Mouse (Mus musculus) bone marrow, adult 2 months (tissue): ENCODE measurements around the gene Prr5l. TPM values are rescaled to one million over a fixed set of nuclear protein-coding genes. Genes with fewer than 3 reads are reported as not detected.

Experiments
- H3K27ac ChIP-seq: fragments of 200-500 bp; 2 replicates; pipeline ENCODE4 v1.5.1; 2012; ENCODE audit warnings: low read depth, mild to moderate bottlenecking, control low read depth, inconsistent platforms, low read length; ENCODE audit not compliant: control insufficient read depth, poor library complexity, insufficient read depth
- H3K4me1 ChIP-seq: fragments of 200-500 bp; 2 replicates; pipeline ENCODE4 v1.6.1; 2011; ENCODE audit warnings: low read length; ENCODE audit not compliant: control insufficient read depth, insufficient read depth
- H3K4me3 ChIP-seq: fragments of 200-500 bp; replicated peaks from 2 replicates; pipeline ENCODE3; 2011; ENCODE audit warnings: mild to moderate bottlenecking, low read depth, low read length, control low read depth; ENCODE audit not compliant: control insufficient read depth
- CTCF ChIP-seq: fragments of 200-500 bp; IDR thresholded peaks from 2 replicates; pipeline ENCODE4 v1.5.1; 2011; ENCODE audit warnings: low read length, control low read depth; ENCODE audit not compliant: control insufficient read depth, insufficient read depth
- POLR2A ChIP-seq: fragments of 200-500 bp; IDR thresholded peaks from 2 replicates; pipeline ENCODE4 v1.6.1; 2011; ENCODE audit warnings: low read depth, mild to moderate bottlenecking, control low read depth, low read length, borderline replicate concordance; ENCODE audit not compliant: control insufficient read depth
- WGBS: fragments of 180-500 bp; shearing (Covaris S2); methylation state at CpG from one replicate; pipeline ENCODE4 v1.1.7; 2018; 5-methylcytosine and 5-hydroxymethylcytosine counted together
- polyA plus RNA-seq: library from polyadenylated mRNA; stranded (reverse); fragments of >200 nt; gene quantifications from 2 replicates; pipeline ENCODE4 v1.2.4, GENCODE M21; 2011; ENCODE audit warnings: low replicate concordance; ENCODE audit not compliant: missing spikeins, insufficient read depth, insufficient read length

The Prr5l gene
- polyA plus RNA-seq, 1 experiment: 8.4 TPM

GRCm38 (mm10) chr2:101829013-101829412, 53.8 kb downstream of the Prr5l start:
- TF ChIP-seq CTCF: no peak
- Histone ChIP-seq H3K4me1 (no peaks in the 10 kb centered on the region), H3K27ac (no peak overlapping the region), H3K4me3 (no peak overlapping the region)
- 44% methylated on average over 4 of the region's 4 CpGs for WGBS

- WGBS: 53% methylated on average over 5 of the region's 5 CpGs
- no peak for TF ChIP-seq CTCF
- no peak for TF ChIP-seq POLR2A
- no peaks in the 10 kb centered on the region for H3K4me1 ChIP-seq
- no peak overlapping the region for H3K4me3 ChIP-seq
- H3K27ac ChIP-seq: no peak overlapping the region
Measured at GRCm38 (mm10) chr2:101828057-101828643, 54.7 kb downstream of the Prr5l start.

GRCm38 (mm10) chr2:101827626-101828025, 55.2 kb downstream of the Prr5l start:
- TF ChIP-seq POLR2A (no peak), CTCF (no peak)
- WGBS: 32% methylated on average over 5 of the region's 5 CpGs
- H3K27ac ChIP-seq: no peak overlapping the region
- H3K4me3 ChIP-seq: no peak overlapping the region
- no peaks in the 10 kb centered on the region for H3K4me1 ChIP-seq

DNA sequence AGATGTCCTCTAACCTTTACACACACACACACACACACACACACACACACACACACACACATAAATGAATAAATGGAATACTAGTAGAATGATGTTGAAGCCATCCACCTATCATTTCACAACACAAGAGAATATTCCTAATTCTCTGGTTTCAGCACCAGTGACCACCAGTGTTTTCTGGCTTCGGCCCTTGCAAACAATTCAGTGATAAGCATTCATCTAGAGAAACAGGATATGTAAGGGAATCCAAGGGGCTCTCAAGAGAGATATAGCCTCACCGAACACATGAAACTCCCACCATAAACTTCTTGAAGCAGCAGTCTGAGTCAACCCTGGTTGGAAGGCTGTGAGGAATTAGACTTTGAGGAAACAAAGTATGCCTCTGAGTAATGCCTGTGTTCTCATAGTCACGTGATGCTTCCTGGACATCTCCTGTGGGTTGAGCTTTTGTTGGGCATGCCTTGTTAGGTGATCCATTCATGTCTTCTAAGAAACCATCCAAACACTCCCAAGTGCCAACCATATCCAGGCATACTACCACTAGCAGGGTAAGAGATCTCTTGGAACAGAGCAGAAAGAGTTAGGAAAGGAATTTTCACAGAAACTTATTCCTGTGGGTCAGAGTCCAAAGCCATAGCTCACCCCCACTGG, 55.8 kb downstream of the Prr5l start:
- Histone ChIP-seq H3K27ac (no peak overlapping the region), H3K4me3 (no peak overlapping the region), H3K4me1 (no peaks in the 10 kb centered on the region)
- TF ChIP-seq POLR2A (no peak), CTCF (no peak)
- WGBS: 77% methylated on average over 3 of the region's 3 CpGs

GRCm38 (mm10) chr2:101826186-101826707, 56.6 kb downstream of the Prr5l start:
- no peak for TF ChIP-seq CTCF
- 62% methylated on average over 2 of the region's 2 CpGs for WGBS
- Histone ChIP-seq H3K27ac (no peak overlapping the region), H3K4me3 (no peak overlapping the region), H3K4me1 (no peaks in the 10 kb centered on the region)

- Histone ChIP-seq H3K4me3 (no peak overlapping the region), H3K27ac (no peak overlapping the region), H3K4me1 (no peaks in the 10 kb centered on the region)
- 80% methylated on average over 9 of the region's 9 CpGs for WGBS
- TF ChIP-seq POLR2A (no peak), CTCF (no peak)
Measured at GRCm38 (mm10) chr2:101825226-101826120, 57.4 kb downstream of the Prr5l start.

- no peak overlapping the region for H3K4me3 ChIP-seq
- no peak for TF ChIP-seq CTCF
- TF ChIP-seq POLR2A: no peak
- H3K27ac ChIP-seq: no peak overlapping the region
- WGBS: 58% methylated on average over 4 of the region's 4 CpGs
- H3K4me1 ChIP-seq: no peaks in the 10 kb centered on the region
Measured at GRCm38 (mm10) chr2:101823821-101824220, 59.0 kb downstream of the Prr5l start.

GRCm38 (mm10) chr2:101822785-101823184, 60.0 kb downstream of the Prr5l start:
- H3K4me3 ChIP-seq: no peak overlapping the region

More at GRCm38 (mm10) chr2:101822785-101823184, 60.0 kb downstream of the Prr5l start:
- 7% methylated on average over 13 of the region's 13 CpGs for WGBS
- no peaks in the 10 kb centered on the region for H3K4me1 ChIP-seq
- no peak for TF ChIP-seq CTCF
- no peak overlapping the region for H3K27ac ChIP-seq
